Comparison of ENCODE assay signal across 8 mouse cellular contexts in genomic region chr1:60961080-60961479, GRCm38 (mm10). TPM values are rescaled to one million over a fixed set of nuclear protein-coding genes. Genes with fewer than 3 reads are reported as not detected.
DNase-seq lines count a peak whose midpoint lies in the region; ATAC-seq and TF ChIP-seq lines count a peak whose summit lies in the region.

No protein-coding gene starts in this region.

- H3K27me3 ChIP-seq in lung, embryonic 14.5 days (ENCODE audit: insufficient read depth, low read length) = no peaks in the 10 kb centered on the region
- no peaks in the 10 kb centered on the region for H3K27me3 ChIP-seq in small intestine, adult 2 months (ENCODE audit: control insufficient read depth, insufficient read depth, low read length)

- no peak overlapping the region for H3K27ac ChIP-seq in lung, embryonic 14.5 days (ENCODE audit: low read depth)
- no peak overlapping the region for H3K27ac ChIP-seq in small intestine, adult 2 months (ENCODE audit: insufficient read depth, low read depth, low read length)

- H3K4me2 ChIP-seq in lung, embryonic 14.5 days = peak overlapping the region; percentile 43; the same call in 1 of the 2 replicates

- DNase-seq in cerebellum, adult 11 months = peak; percentile 4
- DNase-seq in cerebellum, adult 11-12 months = no peak
- peak; percentile 15 for DNase-seq in Muller cell, postnatal 12 days (ENCODE audit: inconsistent ontology term)
- peak; percentile 83 for DNase-seq in kidney, postnatal 10 days
- DNase-seq in lung, embryonic 14.5 days = peak; percentile 90

- H3K9ac ChIP-seq in lung, embryonic 14.5 days = no peak overlapping the region

- H3K36me3 ChIP-seq in lung, embryonic 14.5 days (ENCODE audit: insufficient read depth) = no peaks in the 10 kb centered on the region
- H3K36me3 ChIP-seq in small intestine, adult 2 months (ENCODE audit: control insufficient read depth, insufficient read depth, low read length) = no peaks in the 10 kb centered on the region

- H3K4me1 ChIP-seq in lung, embryonic 14.5 days (ENCODE audit: insufficient read depth) = no peaks in the 10 kb centered on the region
- H3K4me1 ChIP-seq in small intestine, adult 2 months (ENCODE audit: control insufficient read depth, insufficient read depth, insufficient read length, low read length) = no peaks in the 10 kb centered on the region

- 18% methylated on average over 4 of the region's 4 CpGs for WGBS in lung, embryonic 14.5 days
- 15% methylated on average over 4 of the region's 4 CpGs for WGBS in small intestine, adult 2 months

- no peak for TF ChIP-seq POLR2A in small intestine, adult 2 months (IDR thresholded peaks at IDR 0.05; ENCODE audit: low read depth, low read length)

- no peak overlapping the region for H3K4me3 ChIP-seq in lung, embryonic 14.5 days (ENCODE audit: low read depth, low read length)
- H3K4me3 ChIP-seq in small intestine, adult 2 months (ENCODE audit: low read depth, low read length) = no peak overlapping the region

- peak; percentile 89 for ATAC-seq in common myeloid progenitor, adult 5-6 weeks (replicated peaks; ENCODE audit: low read depth, poor library complexity, severe bottlenecking)
- peak; percentile 93 for ATAC-seq in granulocyte monocyte progenitor cell, adult 5-6 weeks (replicated peaks; ENCODE audit: poor library complexity, severe bottlenecking)
- ATAC-seq in lung, embryonic 14.5 days (ENCODE audit: insufficient read depth) = peak; percentile 74; the same call in 1 of the 2 replicates

- no peaks in the 10 kb centered on the region for H3K9me3 ChIP-seq in lung, embryonic 14.5 days (ENCODE audit: low read depth, low read length)

- TF ChIP-seq CTCF in lung, embryonic 14.5 days (IDR thresholded peaks at IDR 0.05; ENCODE audit: low read depth) = peak; percentile 81
- TF ChIP-seq CTCF in small intestine, adult 2 months (IDR thresholded peaks at IDR 0.05; ENCODE audit: extremely low read depth, insufficient read length, insufficient replicate concordance, low read depth, low read length) = peak; percentile 25; the same call in 1 of the 2 replicates

RNA-seq across cellular contexts. Expression of gene Icos, which starts 16.6 kb away (rescaled TPM):
- 1.3 and 2.2 TPM in 2 replicates for total RNA-seq in common myeloid progenitor, adult 5-6 weeks (2017)
- not detected in 2 replicates for total RNA-seq in granulocyte monocyte progenitor cell, adult 5-6 weeks (2014; fragmentation: Nextera tagmentation)
- total RNA-seq in granulocyte monocyte progenitor cell, adult 5-6 weeks (2017) = not detected in 2 replicates
- 0.05 TPM in 1 of 2 replicates, not detected in the other for polyA plus RNA-seq in lung, embryonic 14.5 days (2014; fragmentation: Nextera tagmentation; extraction: Ambion mirVana)
- 0.04 and 0.16 TPM in 2 replicates for polyA plus RNA-seq in small intestine, adult 2 months (2012; rRNA removed)
